Mouse (Mus musculus) intestine, embryonic 16.5 days (tissue): ENCODE measurements around the gene Acvr1c. TPM values are rescaled to one million over a fixed set of nuclear protein-coding genes. Genes with fewer than 3 reads are reported as not detected.
A peak's percentile ranks its signal among the peaks of the same experiment; 100 is the strongest.

Experiments
- ATAC-seq: fragments of 200-750 bp; cut with Nextera tagmentation; 2 replicates; pipeline ENCODE4 v1.8.0; 2017; ENCODE audit warnings: moderate TSS enrichment, moderate library complexity
- H3K27ac ChIP-seq: fragments of 300-500 bp; sonication (generic); 2 replicates; pipeline ENCODE4 v1.5.1; 2014; ENCODE audit warnings: mild to moderate bottlenecking, low read length
- H3K27me3 ChIP-seq: fragments of 300-500 bp; sonication (generic); replicated peaks from 2 replicates; pipeline ENCODE4 v1.6.1; 2014; ENCODE audit warnings: low read length, control low read depth, mixed read lengths; ENCODE audit not compliant: control insufficient read depth, insufficient read depth
- H3K36me3 ChIP-seq: fragments of 300-500 bp; sonication (generic); 2 replicates; pipeline ENCODE4 v1.6.1; 2014; ENCODE audit warnings: low read length, control low read depth; ENCODE audit not compliant: control insufficient read depth, insufficient read depth
- H3K4me1 ChIP-seq: fragments of 300-500 bp; sonication (generic); 2 replicates; pipeline ENCODE4 v1.6.1; 2014; ENCODE audit warnings: low read length, control low read depth, mixed read lengths; ENCODE audit not compliant: control insufficient read depth, insufficient read depth
- H3K4me2 ChIP-seq: fragments of 300-500 bp; sonication (generic); 2 replicates; pipeline ENCODE4 v1.6.1; 2014; ENCODE audit warnings: low read depth, low read length, control low read depth
- H3K4me3 ChIP-seq: fragments of 300-500 bp; sonication (generic); 2 replicates; pipeline ENCODE4 v1.5.1; 2014; ENCODE audit warnings: mild to moderate bottlenecking, low read length
- H3K9ac ChIP-seq: fragments of 300-500 bp; sonication (generic); 2 replicates; pipeline ENCODE4 v1.6.1; 2014; ENCODE audit warnings: low read depth, low read length
- H3K9me3 ChIP-seq: fragments of 300-500 bp; sonication (generic); 2 replicates; pipeline ENCODE4 v1.6.1; 2016; ENCODE audit warnings: low read length, control low read depth; ENCODE audit not compliant: control insufficient read depth
- WGBS: fragments of 180-500 bp; shearing (Covaris S2); extraction: QIAGEN DNeasy Blood & Tissue Kit; methylation state at CpG from one replicate; pipeline ENCODE4 v1.1.7; 2014; 5-methylcytosine and 5-hydroxymethylcytosine counted together
- polyA plus RNA-seq: library from polyadenylated mRNA; unstranded; fragments of >200 nt; fragmentation: Nextera tagmentation; extraction: Ambion mirVana; gene quantifications from 2 replicates; pipeline ENCODE4 v1.2.1, GENCODE M21; 2015

The Acvr1c gene
- polyA plus RNA-seq, 1 experiment from 2014 or later, result 3.8 TPM

GRCm38 (mm10) chr2:58357068-58357413 is 654 bp downstream of the Acvr1c start:
- Histone ChIP-seq H3K4me1 (peaks cover 9% of the 10 kb centered on the region; the same call in 1 of the 2 replicates), H3K4me2 (peak overlapping the region; percentile 98), H3K9ac (peak overlapping the region; percentile 76), H3K27me3 (no peaks in the 10 kb centered on the region), H3K36me3 (no peaks in the 10 kb centered on the region), H3K27ac (no peak overlapping the region), H3K4me3 (peak overlapping the region; percentile 73), H3K9me3 (no peaks in the 10 kb centered on the region)
- 0% methylated on average over 7 of the region's 7 CpGs for WGBS
- peak; percentile 65 for ATAC-seq

GRCm38 (mm10) chr2:58354389-58354788 is 3.3 kb downstream of the Acvr1c start:
- Histone ChIP-seq H3K9ac (no peak overlapping the region), H3K4me1 (peaks cover 9% of the 10 kb centered on the region; the same call in 1 of the 2 replicates), H3K9me3 (no peaks in the 10 kb centered on the region), H3K27me3 (no peaks in the 10 kb centered on the region), H3K27ac (no peak overlapping the region), H3K4me2 (no peak overlapping the region), H3K4me3 (no peak overlapping the region), H3K36me3 (no peaks in the 10 kb centered on the region)
- 92% methylated on average over 3 of the region's 3 CpGs for WGBS
- no peak for ATAC-seq

- H3K27ac ChIP-seq, result no peak overlapping the region
- 70% methylated on average over 5 of the region's 5 CpGs for WGBS
- no peak overlapping the region for H3K4me3 ChIP-seq
- no peaks in the 10 kb centered on the region for H3K9me3 ChIP-seq
- peaks cover 9% of the 10 kb centered on the region; the same call in 1 of the 2 replicates for H3K4me1 ChIP-seq
- H3K36me3 ChIP-seq, result no peaks in the 10 kb centered on the region
- no peak overlapping the region for H3K9ac ChIP-seq
- H3K4me2 ChIP-seq, result no peak overlapping the region
- no peak for ATAC-seq
- no peaks in the 10 kb centered on the region for H3K27me3 ChIP-seq
Observed at GRCm38 (mm10) chr2:58352846-58353245, 4.8 kb downstream of the Acvr1c start.

GRCm38 (mm10) chr2:58350657-58351056 is 7.0 kb downstream of the Acvr1c start:
- Histone ChIP-seq H3K9me3 (no peaks in the 10 kb centered on the region), H3K9ac (no peak overlapping the region), H3K36me3 (no peaks in the 10 kb centered on the region), H3K27me3 (no peaks in the 10 kb centered on the region), H3K4me1 (no peaks in the 10 kb centered on the region), H3K4me2 (no peak overlapping the region), H3K4me3 (no peak overlapping the region), H3K27ac (no peak overlapping the region)
- no peak for ATAC-seq
- WGBS, result 82% methylated on average over 2 of the region's 2 CpGs

- Histone ChIP-seq H3K27ac (no peak overlapping the region), H3K9me3 (no peaks in the 10 kb centered on the region), H3K27me3 (no peaks in the 10 kb centered on the region), H3K36me3 (no peaks in the 10 kb centered on the region), H3K4me2 (no peak overlapping the region), H3K9ac (no peak overlapping the region), H3K4me1 (no peaks in the 10 kb centered on the region), H3K4me3 (no peak overlapping the region)
- no peak for ATAC-seq
- 54% methylated on average over 5 of the region's 5 CpGs for WGBS
Observed at GRCm38 (mm10) chr2:58336730-58337129, 21.0 kb downstream of the Acvr1c start.

GRCm38 (mm10) chr2:58329589-58329988 is 28.1 kb downstream of the Acvr1c start:
- no peak overlapping the region for H3K4me3 ChIP-seq
- H3K4me1 ChIP-seq, result no peaks in the 10 kb centered on the region
- H3K27me3 ChIP-seq, result no peaks in the 10 kb centered on the region
- no peak overlapping the region for H3K4me2 ChIP-seq
- H3K9me3 ChIP-seq, result no peaks in the 10 kb centered on the region
- no peak overlapping the region for H3K9ac ChIP-seq
- no peak for ATAC-seq
- WGBS, result 79% methylated on average over 5 of the region's 5 CpGs
- H3K27ac ChIP-seq, result no peak overlapping the region
- H3K36me3 ChIP-seq, result no peaks in the 10 kb centered on the region

- H3K36me3 ChIP-seq, result no peaks in the 10 kb centered on the region
- H3K27me3 ChIP-seq, result no peaks in the 10 kb centered on the region
- no peaks in the 10 kb centered on the region for H3K9me3 ChIP-seq
- 0 out of 2 replicates have a peak, but pooled peaks cover 2% of the 10 kb centered on the region for H3K4me1 ChIP-seq
- peak overlapping the region; percentile 71 for H3K4me2 ChIP-seq
- peak; percentile 67 for ATAC-seq
- H3K4me3 ChIP-seq, result peak overlapping the region; percentile 45
- 13% methylated on average over 23 of the region's 23 CpGs for WGBS
- peak overlapping the region; percentile 67 for H3K9ac ChIP-seq
- no peak overlapping the region for H3K27ac ChIP-seq
Observed at GRCm38 (mm10) chr2:58324118-58324901, 33.4 kb downstream of the Acvr1c start.

GRCm38 (mm10) chr2:58323274-58323673 is 34.4 kb downstream of the Acvr1c start:
- Histone ChIP-seq H3K36me3 (no peaks in the 10 kb centered on the region), H3K4me1 (0 out of 2 replicates have a peak, but pooled peaks cover 2% of the 10 kb centered on the region), H3K27ac (no peak overlapping the region), H3K4me2 (no peak overlapping the region), H3K9ac (no peak overlapping the region), H3K27me3 (no peaks in the 10 kb centered on the region), H3K4me3 (no peak overlapping the region), H3K9me3 (no peaks in the 10 kb centered on the region)
- 84% methylated on average over 6 of the region's 6 CpGs for WGBS
- ATAC-seq, result no peak

GRCm38 (mm10) chr2:58316186-58316585 is 41.5 kb downstream of the Acvr1c start:
- Histone ChIP-seq H3K4me3 (no peak overlapping the region), H3K36me3 (no peaks in the 10 kb centered on the region), H3K9me3 (no peaks in the 10 kb centered on the region), H3K27ac (no peak overlapping the region), H3K4me1 (no peaks in the 10 kb centered on the region), H3K4me2 (no peak overlapping the region), H3K9ac (no peak overlapping the region), H3K27me3 (no peaks in the 10 kb centered on the region)
- 89% methylated on average over 7 of the region's 7 CpGs for WGBS
- ATAC-seq, result no peak

GRCm38 (mm10) chr2:58309695-58310094 is 48.0 kb downstream of the Acvr1c start:
- Histone ChIP-seq H3K4me1 (no peaks in the 10 kb centered on the region), H3K36me3 (no peaks in the 10 kb centered on the region), H3K9me3 (no peaks in the 10 kb centered on the region), H3K4me2 (no peak overlapping the region), H3K9ac (no peak overlapping the region), H3K4me3 (no peak overlapping the region), H3K27ac (no peak overlapping the region), H3K27me3 (no peaks in the 10 kb centered on the region)
- 57% methylated on average over 3 of the region's 3 CpGs for WGBS
- ATAC-seq, result no peak
